Mouse (Mus musculus) erythroblast, embryonic 14.5 days (primary cell): Measurements from ENCODE around the gene Jmy.

Experiments used
- GATA1 ChIP-seq: IDR thresholded peaks from 2 replicates; pipeline ENCODE4 v1.6.1; 2012; ENCODE audit warnings: low read length, inconsistent platforms, mixed read lengths
- TAL1 ChIP-seq: IDR thresholded peaks from 3 replicates; pipeline ENCODE4 v1.6.1; 2012; ENCODE audit warnings: low read length, inconsistent platforms, mixed read lengths

DNA sequence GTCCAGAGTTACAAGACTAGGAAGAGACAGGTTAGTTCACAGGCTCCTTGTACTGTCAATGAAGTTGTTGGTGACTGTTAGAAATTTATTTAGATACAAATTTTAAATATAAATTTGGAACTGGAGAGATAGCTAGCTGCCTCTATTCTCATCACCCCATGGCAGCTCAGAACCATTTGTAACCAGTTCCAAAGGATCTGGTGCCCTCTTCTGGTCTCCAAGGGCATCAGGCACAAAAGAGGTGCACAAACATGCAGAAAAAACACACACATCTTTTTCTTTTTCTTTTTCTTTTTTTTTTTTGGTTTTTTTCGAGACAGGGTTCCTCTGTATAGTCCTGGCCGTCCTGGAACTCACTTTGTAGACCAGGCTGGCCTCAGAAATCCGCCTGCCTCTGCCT is 18.5 kb downstream of the Jmy start:
- no peak for TF ChIP-seq TAL1
- TF ChIP-seq GATA1: no peak
